Mouse (Mus musculus): ENCODE results near the gene Sox5.

Sox5 gene

GRCm38 (mm10) chr6:144119961-144120360 lies 661.8 kb downstream of the Sox5 start:
- no peak for DNase-seq (ENCODE audit: low read depth, low spot score)

GRCm38 (mm10) chr6:144116646-144117045 lies 665.1 kb downstream of the Sox5 start:
- no peak for DNase-seq (ENCODE audit: low read depth, low spot score)

GRCm38 (mm10) chr6:144111561-144111960 lies 670.2 kb downstream of the Sox5 start:
- no peak for DNase-seq (ENCODE audit: low read depth, low spot score)

- no peak for DNase-seq (ENCODE audit: low read depth, low spot score)
Measured at GRCm38 (mm10) chr6:144106848-144107247, 674.9 kb downstream of the Sox5 start.

- DNase-seq (ENCODE audit: low read depth, low spot score), result no peak
Measured at GRCm38 (mm10) chr6:144105645-144106044, 676.1 kb downstream of the Sox5 start.

- DNase-seq (ENCODE audit: low read depth, low spot score), result no peak
Measured at GRCm38 (mm10) chr6:144103612-144104011, 678.2 kb downstream of the Sox5 start.

- peak; percentile 7 for DNase-seq (ENCODE audit: low read depth, low spot score)
Measured at GRCm38 (mm10) chr6:144100852-144101251, 680.9 kb downstream of the Sox5 start.

- no peak for DNase-seq (ENCODE audit: low read depth, low spot score)
Measured at GRCm38 (mm10) chr6:144098119-144098518, 683.7 kb downstream of the Sox5 start.

- no peak for DNase-seq (ENCODE audit: low read depth, low spot score)
Measured at GRCm38 (mm10) chr6:144088256-144088655, 693.5 kb downstream of the Sox5 start.

- DNase-seq (ENCODE audit: low read depth, low spot score), result no peak
Measured at GRCm38 (mm10) chr6:144086096-144086810, 695.5 kb downstream of the Sox5 start.

- DNase-seq (ENCODE audit: low read depth, low spot score), result no peak
Measured at GRCm38 (mm10) chr6:144082297-144082696, 699.5 kb downstream of the Sox5 start.

- no peak for DNase-seq (ENCODE audit: low read depth, low spot score)
Measured at GRCm38 (mm10) chr6:144077826-144078225, 704.0 kb downstream of the Sox5 start.

GRCm38 (mm10) chr6:144076376-144076775 lies 705.4 kb downstream of the Sox5 start:
- DNase-seq (ENCODE audit: low read depth, low spot score), result no peak

- DNase-seq (ENCODE audit: low read depth, low spot score), result no peak
Measured at GRCm38 (mm10) chr6:144075327-144075941, 706.3 kb downstream of the Sox5 start.

GRCm38 (mm10) chr6:144074826-144075225 lies 707.0 kb downstream of the Sox5 start:
- DNase-seq (ENCODE audit: low read depth, low spot score), result no peak

GRCm38 (mm10) chr6:144070461-144070860 lies 711.3 kb downstream of the Sox5 start:
- no peak for DNase-seq (ENCODE audit: low read depth, low spot score)

GRCm38 (mm10) chr6:144067491-144067890 lies 714.3 kb downstream of the Sox5 start:
- no peak for DNase-seq (ENCODE audit: low read depth, low spot score)

- DNase-seq (ENCODE audit: low read depth, low spot score), result no peak
Measured at GRCm38 (mm10) chr6:144062428-144062827, 719.3 kb downstream of the Sox5 start.

- DNase-seq (ENCODE audit: low read depth, low spot score), result no peak
Measured at GRCm38 (mm10) chr6:144061814-144062213, 720.0 kb downstream of the Sox5 start.

- DNase-seq (ENCODE audit: low read depth, low spot score), result no peak
Measured at GRCm38 (mm10) chr6:144057098-144057632, 724.6 kb downstream of the Sox5 start.

- DNase-seq (ENCODE audit: low read depth, low spot score), result no peak
Measured at GRCm38 (mm10) chr6:144056252-144057097, 725.3 kb downstream of the Sox5 start.

- no peak for DNase-seq (ENCODE audit: low read depth, low spot score)
Measured at GRCm38 (mm10) chr6:144052487-144052886, 729.3 kb downstream of the Sox5 start.

Measured in ES-CJ7 (cell line).